Mouse (Mus musculus) brain, embryonic 18.5 days (tissue): ENCODE data around the gene Clic4.
"Not testable (repeated sequence)": the region's sequence is repeated elsewhere in the genome, so short reads cannot be mapped to it uniquely, and the experiment has no call there.

Experiments
- DNase-seq: peaks from one replicate; pipeline ENCODE4 v3.0.0-alpha.2; 2012; ENCODE audit warnings: low read depth, low spot score

Gene Clic4

DNA sequence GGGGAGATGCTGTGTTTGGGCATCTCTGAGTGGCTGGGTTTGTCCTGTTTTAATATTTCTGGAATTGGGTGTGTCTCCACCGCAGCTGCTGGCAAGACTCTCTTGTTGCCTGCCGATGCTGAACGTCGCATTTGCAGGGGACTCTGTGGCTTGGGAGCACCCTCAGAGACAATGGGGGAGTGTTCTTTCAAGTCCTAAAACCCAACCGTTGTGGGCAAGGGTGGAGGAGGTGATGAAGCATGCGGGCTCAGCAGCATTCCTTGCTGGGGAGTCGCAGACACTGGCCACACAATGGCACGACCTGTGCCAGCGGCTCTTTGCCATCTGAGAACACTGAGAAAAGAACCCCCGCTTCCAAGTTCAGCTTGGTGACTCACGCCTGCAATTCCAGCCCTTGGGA lies 81.0 kb downstream of the Clic4 start:
- no peak for DNase-seq

DNA sequence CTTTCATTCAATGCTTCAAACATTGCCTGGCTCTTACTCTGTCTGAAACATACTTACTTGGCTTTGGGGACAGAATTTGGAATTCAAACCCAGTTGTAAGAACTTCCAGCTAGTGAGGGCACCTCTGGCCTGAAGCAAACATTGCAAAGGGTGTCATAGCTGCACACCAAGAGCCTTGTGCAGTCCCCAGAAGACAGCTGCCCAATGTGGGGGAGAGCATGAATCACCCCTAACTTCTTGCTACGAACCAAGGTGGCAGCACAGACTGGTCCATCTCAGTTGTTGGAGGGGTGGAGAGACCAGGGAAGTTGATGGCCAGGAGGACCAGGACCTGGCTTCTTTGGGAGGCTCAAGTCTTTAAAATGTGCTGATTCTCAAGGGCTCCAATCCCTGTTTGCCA lies 81.4 kb downstream of the Clic4 start:
- no peak for DNase-seq

DNA sequence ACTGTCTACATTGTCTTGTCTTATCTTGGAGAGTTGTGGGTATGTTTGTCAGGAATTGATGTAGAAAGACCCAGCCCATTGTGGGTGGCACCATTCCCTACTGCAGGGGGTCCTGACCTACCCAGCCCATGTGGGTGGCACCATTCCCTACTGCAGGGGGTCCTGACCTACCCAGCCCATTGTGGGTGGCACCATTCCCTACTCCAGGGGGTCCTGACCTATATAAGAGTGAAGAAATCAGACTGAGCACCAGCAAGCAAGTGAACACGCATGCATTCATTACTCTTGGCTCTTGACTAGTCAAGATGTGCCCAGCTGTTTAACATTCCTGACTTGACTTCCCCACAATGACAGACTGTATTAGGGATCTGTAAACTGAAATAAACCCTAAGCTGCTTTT lies 82.2 kb downstream of the Clic4 start:
- DNase-seq: no peak

DNA sequence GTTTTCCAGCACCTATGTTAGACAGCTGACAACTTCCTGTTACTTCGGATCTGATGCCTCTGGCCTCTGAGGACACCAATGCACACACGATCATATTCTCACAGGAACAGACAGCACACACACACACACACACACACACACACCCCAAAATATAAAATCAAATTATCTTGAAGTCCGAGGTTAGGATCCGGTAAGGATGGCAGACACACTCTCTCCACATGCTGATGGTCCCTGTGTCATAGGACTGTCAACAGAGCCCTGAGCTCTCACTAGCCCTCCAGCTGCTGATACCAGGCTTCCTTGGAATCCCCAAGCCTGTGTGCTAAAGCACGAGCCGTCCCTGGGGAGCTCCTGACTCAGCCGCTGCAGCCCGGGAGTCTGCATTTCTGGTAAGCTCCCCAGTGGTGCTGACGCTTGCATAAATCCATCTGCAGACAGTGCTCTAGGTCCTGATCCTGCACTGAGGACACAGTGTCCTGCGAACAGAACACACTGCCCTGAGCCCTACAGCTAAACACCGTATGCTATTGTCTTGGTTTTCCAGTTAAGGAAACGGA lies 83.1 kb downstream of the Clic4 start:
- DNase-seq: no peak

DNA sequence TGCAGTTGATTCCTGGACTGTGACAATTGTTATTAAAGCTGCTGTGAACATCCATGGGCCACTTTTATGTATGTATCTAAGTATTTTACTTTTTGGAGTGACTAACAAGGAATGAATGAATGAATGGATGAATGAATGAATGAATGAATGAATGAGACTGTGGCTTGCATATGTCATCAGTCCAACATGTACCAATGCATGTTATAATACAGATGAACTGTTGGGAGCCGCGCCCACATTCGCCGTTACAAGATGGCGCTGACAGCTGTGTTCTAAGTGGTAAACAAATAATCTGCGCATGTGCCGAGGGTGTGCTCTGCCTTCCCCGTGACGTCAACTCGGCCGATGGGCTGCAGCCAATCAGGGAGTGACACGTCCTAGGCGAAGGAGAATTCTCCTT lies 88.3 kb downstream of the Clic4 start:
- DNase-seq: not testable (repeated sequence)

DNA sequence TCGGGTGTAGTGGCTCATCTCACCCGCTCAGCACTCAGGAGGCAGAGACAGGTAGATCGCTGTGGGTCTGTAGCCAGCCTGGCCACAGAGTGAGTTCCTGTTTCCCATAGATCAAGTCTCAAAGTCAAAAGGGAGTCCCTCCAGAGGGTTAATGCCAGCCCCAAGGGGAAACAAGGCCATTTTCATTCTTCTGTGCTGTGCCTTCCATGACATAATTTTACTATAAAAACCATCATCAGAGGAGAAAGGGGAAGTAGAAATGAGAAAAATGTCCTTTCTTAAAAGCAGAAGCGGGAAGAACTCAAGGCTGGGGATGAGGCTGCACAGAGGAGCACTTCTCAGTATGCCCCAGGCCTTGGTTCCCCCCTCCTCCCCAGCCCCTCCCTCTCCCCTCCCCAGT lies 90.8 kb downstream of the Clic4 start:
- no peak for DNase-seq

DNA sequence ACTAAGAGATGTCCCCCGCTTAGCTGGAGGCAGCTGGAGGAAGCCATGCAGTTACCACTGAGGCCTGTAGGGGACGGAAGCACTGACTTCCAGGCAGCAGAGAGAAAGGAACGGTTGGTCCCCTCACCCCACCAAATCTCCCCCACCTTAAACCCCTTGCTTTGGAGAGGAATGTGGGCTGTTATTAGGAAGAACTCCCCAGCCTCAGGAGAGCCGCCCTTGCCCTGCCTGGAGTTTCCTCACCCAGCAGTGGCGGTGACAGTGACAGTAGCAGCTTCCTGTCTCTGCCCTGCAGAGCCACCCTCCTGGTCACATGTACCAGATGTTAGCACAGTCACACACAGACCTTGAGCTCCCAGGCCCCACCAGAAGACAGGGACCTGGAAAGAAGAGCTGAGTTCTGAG lies 93.5 kb downstream of the Clic4 start:
- no peak for DNase-seq

DNA sequence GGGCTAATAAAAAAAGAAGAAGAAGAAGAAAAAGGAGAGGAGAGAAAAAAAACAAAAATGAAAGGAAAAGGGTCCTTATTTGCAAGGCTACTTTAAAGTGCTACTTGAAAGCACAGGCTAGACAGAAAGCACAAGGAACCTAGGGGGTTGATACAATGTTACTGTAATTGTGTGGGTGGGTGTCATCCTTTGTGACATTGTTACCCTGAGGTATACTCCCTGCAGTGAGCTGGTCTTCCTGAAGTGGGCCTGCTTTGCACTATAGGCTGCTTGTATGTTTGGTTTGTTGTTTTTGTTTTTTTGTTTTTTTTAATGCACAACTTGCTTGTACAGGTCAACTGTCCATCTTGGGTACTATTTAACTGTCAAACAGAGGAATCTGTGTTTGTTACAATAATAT lies 95.0 kb downstream of the Clic4 start:
- DNase-seq: no peak

DNA sequence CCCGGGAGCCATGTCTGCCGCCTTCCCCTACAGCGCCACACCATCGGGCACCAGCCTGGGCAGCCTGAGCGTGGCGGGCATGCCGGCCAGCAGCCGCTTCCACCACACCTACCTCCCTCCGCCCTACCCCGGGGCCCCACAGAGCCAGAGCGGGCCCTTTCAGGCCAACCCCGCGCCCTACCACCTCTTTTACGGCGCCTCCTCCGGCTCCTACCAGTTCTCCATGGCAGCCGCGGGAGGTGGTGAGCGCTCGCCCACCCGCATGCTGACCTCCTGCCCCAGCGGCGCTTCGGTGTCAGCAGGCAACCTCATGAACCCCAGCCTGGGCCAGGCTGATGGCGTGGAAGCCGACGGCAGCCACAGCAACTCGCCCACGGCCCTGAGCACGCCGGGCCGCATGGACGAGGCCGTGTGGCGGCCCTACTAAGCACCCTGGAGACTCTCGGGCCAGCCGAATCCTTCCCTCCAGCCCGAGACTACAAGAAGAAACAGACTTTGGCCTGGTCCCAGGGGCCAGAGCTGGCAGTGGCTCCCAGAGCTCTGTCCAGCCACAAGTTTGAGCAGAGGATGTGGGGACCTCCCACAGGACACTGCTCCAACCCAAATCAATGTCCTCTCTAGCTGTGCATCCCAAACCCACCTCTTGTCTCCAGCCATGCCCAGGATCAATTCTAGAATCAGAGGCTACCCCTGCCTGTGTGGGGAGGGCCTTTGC lies 97.1 kb downstream of the Clic4 start:
- no peak for DNase-seq

DNA sequence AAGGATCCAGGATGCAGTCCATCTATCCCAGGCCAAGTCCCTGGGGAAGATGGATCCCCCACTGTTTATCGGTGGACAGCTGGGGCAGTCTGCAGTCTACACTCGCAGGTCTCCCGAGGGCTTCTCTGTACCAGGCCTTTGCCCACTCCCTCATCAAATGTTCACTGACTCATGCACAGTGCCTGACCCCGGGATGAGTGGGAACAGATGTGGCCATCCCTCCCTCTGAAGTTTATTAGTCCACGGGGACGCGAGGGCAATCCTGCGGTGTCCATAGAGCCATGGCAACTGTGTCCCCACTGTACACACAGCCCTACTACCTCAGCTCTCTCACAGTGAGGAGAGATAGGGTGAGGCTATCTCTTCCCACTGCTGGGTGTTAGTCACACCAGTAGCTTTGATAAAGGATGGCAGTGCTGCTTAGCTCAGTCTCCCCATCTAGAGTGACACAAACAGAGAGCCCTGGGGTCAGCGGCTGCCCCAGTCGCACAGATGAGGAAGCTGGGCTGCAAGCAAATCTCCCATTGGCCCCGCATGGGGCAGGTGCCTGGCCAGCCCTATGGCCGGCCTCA lies 101.2 kb downstream of the Clic4 start:
- no peak for DNase-seq

DNA sequence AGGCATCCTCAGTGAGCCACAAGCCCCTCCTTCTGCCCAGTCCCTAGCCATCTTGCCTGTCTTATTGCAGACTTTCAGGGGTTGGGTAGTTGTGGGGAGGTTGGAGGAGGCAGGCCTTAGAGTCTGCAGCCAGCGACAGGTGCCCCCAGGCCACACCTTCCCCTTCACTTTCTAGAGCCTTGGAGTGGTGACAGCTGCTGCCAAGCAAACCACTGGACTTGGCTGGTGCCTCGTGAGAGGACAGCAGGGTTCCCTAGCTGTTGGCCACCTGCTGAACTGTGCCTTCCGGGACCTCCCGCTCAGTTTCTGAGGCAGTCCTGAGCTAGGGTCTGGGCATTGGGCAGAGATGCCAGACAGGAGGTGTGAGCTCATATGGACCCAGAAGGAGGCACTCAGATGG lies 103.1 kb downstream of the Clic4 start:
- DNase-seq: no peak

DNA sequence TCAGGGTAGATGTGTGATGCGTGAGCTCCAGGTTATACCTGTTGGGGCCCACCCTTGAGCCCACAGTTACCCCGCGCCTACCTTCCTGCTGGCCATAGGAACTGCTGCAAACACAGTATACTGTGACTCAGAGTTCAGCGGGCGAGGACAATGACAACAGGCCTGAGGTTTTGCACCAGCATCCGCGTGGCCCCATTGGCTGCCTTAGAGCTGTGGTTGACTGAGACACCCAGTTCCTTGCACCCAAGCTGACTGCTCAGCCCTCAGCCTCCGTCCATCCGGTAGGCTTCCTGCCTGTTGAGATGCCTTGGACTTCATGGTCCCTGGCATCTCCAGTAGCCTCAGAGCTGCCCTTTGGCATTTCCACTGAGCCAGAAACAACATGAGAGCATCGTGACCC lies 103.5 kb downstream of the Clic4 start:
- DNase-seq: no peak

DNA sequence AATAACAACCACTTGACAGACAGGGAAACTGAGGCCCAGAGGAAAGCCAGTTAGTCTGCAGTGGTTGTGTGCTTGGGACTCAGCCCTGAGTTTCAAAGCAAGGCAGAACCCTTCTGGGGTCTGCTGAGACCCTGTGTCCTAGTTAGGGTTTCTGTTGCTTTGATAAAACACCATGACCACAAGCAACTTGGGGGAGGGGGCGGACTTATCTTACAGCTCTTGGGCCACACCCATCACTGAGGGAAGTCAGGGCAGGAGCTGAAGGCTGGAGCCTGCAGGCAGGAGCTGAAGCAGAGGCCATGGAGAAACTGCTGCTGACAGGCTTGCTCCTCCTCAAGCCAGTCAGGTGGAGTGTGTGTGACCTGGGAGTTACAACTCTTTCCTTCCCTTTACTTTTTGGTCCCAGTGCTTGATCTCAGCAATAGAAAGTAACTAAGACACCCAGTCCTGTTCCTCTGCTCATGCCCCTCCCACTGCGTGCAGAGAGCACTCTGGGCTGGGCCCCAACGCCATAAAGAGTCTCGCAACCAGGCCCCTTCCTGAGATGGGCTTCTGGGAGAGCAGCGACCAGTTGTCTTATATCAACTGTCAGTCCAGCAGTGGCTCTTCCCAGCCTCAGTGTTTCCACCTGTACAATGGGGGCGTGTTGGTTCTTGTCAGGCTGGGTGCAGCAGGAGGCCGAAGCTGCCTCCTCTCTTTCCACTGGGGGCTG lies 104.6 kb downstream of the Clic4 start:
- no peak for DNase-seq

DNA sequence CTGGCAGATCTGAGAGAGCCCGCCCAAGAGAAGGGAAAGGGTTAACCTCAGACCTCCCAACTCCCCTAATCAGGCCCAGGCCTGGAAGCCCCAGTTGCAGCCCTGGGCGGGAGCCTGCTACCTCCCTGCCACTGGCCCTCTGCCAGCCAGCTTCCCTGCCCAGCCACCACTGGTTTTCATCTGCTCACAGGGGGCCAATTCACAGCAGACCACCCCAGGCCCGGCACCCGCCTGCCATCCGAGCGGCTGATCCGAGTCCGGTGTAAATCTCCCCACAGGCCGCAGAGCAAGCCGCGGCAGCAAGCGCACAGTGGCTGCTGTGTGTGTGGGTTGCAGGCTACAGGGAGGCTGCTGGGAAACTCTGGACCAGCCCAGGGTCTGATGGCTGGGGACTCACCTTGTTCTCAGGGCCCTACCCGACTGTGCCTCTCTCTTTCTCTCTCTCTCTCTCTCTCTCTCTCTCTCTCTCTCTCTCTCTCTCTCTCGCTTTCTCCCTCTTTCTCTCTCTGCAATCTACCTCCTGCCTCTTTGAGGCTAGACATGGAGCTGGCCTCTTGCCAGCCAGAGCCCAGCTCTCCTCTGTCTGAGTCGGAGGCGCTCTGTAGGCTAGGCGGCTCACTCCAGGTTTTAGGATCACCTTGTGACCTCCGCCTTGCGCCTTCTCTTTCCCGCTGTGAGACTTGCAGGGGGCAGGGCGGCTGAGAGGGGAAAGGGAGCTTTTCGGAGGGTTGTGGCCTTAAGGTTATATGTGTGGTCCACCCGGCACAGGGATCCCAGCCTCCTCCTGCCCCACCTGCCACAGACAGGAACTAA lies 106.0 kb downstream of the Clic4 start:
- DNase-seq: no peak

DNA sequence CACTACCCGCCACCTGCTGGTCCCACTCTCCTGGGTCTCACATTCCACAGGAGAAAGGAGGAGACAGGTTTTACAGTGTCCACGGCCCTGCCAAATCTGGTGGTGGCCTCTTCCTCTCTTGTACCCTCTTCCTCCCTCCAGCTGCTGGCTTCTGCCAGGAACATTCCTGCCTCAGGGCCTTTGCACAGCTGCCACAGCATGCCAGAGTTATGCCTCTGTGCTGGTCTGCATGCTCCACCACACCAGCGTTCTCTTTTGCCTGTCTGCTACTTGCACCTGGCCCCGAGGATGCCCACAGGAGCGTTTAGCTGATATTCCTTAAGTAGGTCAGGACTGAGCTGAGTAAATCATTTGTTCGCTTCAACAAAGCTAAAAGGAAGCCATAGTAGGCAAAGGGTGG lies 106.9 kb downstream of the Clic4 start:
- DNase-seq: no peak
